Mouse (Mus musculus) cerebellum, adult 11 months (tissue): ENCODE measurements around the gene Stpg3.
"Not testable (repeated sequence)": the region's sequence is repeated elsewhere in the genome, so short reads cannot be mapped to it uniquely, and the experiment has no call there.

Experiments used
- DNase-seq: peaks from one replicate; pipeline ENCODE4 v3.0.0; 2022

Gene Stpg3

DNA sequence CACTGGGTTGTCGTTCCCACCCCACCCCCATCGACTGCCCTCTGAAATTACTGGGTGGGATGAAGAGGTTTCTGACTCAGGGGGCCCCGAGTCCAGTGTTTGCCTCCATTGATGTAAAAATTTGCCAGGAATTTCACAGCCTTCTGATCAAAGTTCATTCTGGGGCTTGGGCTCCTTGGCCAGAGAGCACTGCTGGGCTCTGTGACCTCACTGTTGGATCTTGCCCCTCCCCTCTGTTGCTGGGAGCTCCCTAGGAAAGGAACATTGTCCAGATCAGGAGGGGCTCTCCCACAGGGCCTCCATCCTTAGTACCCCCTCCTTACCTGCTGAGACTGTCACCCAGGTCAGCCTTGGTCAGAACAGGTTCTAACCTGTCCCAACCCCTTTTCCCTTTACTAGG is at the start of gene Stpg3:
Gene Stpg3, minus strand, starts transcription at position 194 of the 400 bp plus-strand sequence.
- DNase-seq: no peak

DNA sequence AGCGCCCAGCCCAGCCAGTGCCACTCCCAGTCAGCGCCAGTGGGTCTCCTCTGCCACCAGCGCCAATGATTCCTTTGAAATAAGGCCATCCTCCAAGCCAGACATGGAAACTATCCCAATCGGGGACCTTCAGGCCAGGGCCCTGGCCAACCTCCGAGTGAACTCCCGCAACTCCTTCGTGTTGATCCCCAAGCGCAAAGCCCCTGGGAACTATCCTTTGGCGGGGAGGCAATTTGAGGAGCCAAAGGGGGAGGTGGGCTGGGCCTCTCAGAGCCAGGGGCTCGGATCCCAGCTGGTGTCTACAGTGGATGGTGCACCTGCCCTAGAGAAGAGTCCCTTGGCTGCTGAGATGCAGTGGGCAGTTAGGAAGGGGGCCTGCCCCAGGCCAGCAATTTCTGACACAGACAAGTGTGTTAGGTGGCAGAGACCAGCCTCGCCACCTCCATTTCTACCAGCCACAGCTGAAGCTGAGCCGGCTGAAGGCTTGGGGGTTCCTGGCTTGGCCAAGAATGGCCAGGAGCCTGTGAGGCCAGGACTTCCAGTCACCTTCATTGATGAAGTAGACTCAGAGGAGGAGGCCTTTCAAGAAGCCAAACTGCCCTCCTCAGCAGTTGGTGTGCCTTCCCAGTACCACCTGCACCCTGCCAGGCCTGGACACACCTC is 49.3 kb upstream of the Stpg3 start:
- DNase-seq: peak; percentile 44

DNA sequence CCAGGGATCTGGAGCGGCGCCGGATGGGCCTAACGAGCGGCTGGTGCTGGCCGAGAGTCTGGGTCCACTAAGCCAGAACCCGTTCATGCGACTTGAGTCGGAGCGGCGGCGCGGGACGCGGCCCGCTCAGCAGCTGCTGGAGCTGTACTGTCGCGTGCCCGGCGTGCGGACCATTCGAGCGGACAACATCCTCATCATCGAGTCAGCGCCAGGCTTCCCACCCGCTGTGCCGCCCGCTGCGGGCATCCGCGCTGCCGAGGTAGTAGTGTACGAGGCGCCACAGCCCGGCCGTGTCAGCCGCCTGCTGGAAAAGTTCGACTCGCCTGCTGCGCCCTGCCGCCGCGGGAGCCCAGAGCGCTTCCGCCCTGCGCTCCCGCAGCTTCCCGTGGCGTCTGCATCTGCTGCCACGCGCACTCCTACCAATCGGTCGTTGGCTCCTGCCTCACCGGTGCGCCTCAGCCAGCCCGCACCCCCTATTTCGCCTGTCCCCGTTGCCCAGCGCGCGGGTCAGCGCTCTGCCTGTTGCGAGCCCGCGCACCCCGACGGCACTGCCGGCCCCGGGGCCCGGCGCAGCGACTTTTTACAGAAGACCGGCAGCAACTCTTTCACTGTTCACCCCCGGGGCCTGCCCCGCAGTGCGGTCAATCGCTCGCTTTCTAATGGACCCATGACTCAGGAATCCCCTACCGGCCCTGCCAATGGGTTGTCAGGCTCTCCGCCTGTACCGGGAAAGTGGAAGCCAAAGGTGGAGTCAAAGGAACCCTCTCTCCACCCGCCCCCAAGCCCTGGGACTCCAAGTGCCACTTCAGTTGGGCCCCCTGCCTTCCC is 48.6 kb upstream of the Stpg3 start:
- peak; percentile 81 for DNase-seq

DNA sequence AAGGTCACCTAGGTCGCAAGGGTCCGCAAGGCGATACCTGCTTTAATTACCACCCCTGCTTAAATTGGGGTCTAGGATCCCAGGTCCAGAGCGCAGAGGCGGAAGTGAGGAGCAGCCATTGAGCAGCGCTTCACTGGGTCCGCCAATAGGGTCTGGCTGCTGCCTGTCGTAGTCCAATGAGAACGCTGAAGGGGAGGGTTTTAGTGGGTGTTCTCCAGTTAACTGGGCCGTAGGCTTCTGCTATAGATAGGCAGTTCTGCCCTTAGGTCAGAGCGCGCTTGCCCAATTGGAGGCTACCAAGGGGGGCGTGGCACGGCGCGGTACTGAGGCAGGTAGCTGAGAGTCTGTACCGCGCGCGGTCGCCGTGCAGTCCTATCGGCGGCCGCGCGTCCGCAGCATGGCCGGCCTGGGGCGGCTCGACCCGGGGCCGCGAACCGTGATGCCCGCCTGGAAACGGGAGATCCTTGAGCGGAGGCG is 47.9 kb upstream of the Stpg3 start, which contains the start of gene Tprn:
Gene Tprn, plus strand, starts transcription at position 328 of the 477 bp plus-strand sequence.
- DNase-seq: peak; percentile 95

DNA sequence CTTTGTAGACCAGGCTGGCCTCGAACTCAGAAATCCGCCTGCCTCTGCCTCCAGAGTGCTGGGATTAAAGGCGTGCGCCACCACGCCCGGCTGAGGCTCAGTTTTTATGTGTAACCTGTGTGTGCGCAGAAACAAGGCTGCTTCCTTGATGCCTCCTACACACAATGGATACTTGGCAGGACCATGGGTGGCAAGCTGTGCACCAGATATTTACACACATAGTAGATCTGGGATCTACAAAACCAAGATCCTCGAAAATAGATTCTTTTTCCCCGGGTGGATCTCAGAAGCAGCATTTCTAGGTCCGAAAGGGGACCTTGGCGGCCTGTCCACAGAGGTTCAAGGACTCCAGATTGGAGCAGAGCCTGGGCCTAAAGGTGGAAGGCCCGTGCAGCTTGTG is 47.4 kb upstream of the Stpg3 start:
- DNase-seq: no peak

DNA sequence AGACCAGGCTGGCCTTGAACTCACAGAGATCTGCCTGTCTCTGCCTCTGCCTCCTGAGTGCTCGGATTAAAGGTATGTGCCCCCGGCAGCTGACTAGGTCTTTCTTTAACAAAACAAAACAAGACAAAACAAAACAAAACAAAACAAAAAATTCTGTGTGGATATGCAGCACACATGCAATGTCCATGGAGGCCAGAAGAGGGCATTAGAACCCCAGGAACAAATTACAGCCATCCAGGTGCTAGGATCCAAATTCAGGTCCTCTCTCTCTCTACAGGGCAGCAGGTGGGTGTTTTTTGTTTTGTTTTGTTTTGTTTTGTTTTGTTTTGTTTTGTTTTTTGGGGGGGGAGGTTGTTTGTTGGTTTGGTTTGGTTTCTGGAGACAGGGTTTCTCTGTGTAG is 44.5 kb upstream of the Stpg3 start:
- no peak for DNase-seq

DNA sequence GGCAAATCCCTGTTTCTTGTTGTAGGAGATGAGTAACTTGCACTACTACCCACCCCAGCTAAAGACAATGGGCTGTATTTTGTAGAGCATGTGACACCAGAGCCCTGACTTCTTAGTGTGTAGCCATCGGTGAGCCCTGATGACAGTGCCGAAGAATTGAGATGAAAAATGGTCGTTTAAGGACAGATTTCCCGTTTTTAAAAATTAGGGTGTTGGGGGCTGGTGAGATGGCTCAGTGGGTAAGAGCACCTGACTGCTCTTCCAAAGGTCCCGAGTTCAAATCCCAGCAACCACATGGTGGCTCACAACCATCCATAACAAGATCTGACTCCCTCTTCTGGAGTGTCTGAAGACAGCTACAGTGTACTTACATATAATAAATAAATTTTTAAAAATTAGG is 42.8 kb upstream of the Stpg3 start:
- DNase-seq: not testable (repeated sequence)

DNA sequence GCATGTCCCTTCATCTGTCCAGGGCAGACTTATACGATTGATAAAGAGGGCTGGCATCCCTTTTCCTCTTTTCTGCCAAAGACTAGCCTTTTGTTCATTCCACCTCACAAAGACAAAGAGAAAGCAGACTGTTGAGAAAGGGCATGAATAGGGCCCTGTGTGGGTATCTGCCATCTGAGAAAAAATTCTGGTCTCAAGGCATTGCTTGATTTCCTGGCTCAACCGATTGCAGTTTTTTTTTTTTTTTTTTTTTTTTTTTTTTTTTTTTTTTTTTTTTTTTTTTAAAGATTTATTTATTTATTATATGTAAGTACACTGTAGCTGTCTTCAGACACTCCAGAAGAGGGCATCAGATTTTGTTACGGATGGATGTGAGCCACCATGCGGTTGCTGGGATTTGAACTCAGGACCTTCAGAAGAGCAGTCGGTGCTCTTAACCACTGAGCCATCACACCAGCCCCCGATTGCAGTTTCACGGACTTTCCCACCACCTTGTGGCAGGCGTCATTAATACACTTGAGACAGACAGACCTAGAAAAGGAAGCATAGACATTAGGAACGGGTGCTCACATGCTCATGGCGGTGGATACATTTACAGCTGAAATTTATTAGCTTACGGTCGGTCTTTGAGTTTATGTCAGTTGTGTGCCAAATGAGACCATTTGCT is 42.1 kb upstream of the Stpg3 start:
- DNase-seq: not testable (repeated sequence)

DNA sequence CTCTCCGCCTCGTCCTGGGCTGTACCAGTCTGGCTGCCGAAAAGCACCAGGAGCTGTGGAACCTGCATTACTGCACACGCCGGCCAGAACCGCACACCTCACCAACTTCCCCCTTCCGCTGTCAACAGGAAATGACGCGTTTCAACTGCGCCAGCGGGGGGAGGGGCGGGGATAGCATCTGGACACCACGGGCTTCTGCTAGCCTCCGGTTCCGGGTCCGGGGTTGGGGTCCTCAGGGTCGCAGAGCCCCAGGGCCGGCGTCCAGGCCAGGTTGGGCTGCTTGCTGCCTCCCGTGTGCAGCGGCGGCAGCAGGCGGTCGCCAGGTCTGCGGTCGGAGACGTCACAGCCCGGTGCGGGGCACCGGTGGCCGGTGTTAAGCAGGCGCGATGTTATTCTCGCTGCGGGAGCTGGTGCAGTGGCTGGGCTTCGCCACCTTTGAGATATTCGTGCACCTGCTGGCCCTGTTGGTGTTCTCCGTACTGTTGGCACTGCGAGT is 40.9 kb upstream of the Stpg3 start, which contains the start of gene Tmem203:
Gene Tmem203, plus strand, starts transcription at position 156 of the 496 bp plus-strand sequence.
- DNase-seq: peak; percentile 77

DNA sequence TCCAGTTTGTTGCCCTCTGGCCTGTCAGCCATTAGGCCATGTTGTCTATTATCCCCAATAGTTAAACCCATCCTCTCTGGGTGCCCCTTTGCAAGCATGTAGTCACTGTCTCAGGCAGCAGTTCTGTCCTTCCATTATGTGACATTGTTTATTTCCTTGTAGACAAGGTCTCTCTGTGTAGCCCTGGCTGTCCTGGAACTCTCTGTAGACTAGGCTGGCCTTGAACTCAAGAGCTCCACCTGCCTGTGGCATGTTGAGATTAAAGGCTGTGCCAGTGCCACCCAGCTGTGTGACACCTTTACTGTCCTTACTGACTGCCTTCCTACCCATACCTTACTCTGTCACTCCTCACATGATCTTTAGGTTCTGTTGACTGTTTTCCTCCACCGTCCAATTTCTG is 37.9 kb upstream of the Stpg3 start:
- DNase-seq: no peak

DNA sequence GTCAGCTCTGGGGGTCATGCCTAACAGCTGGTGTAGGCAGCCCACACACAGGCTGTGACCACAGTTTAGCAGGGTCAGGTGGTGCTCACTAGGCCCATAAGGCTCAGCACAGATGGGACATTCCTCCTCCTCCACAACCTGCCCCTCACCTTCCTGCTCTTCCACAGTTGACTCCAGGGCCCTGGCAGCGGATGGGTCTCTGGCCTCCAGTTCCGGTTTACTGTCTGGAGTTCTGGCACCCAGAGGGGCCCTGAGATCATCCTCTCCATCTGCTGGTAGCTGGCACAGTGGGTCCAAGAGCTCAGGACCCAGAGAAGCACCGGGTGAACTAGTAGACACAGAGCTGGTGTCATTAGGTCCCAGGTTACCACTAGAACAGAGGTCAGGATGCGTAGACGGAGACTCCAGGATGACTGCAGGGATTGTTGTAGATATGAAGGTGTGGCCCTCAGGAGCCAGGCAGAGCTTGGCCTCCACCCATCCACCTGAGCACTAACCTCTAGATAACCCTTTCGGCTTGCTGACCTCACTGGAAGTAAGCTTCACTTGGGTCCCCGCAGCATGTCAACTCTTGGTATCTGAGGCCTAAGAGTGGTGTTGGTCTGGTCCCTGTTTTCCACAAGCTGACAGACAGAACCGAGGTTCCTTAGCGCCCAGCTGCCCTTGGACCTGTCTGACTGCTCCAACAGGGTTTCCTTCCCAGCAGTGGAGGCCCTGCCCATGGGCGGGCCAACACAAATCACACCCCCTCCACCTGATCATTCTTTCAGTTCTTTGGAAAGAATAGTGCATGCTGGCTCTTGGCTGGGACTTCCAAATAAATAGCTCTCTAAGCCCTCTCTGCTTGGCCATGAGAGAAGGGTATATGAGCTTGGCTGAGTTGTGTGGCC is 32.0 kb upstream of the Stpg3 start, which contains the start of gene AL732309.1:
Gene AL732309.1, minus strand, starts transcription at position 681 of the 890 bp plus-strand sequence.
- no peak for DNase-seq

DNA sequence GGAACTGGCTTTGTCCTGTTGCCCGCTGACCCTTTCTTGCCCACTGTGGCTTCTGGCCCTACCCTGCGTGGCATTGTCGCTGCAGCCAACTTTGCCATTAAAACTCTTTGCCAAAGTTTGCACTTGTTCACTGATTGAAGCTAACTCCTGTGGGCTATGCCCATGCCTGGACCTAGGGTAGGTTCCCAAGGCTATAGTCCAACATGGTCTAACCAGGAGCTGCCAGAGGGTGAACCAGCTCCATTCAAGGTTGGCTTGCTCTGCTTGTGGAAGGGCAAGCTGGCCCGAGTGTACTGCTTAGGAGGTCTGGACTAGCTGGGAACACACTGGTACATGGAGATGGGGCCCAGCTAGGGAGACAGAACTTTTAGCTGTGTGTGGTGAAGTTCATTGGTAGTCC is 29.7 kb upstream of the Stpg3 start:
- no peak for DNase-seq

DNA sequence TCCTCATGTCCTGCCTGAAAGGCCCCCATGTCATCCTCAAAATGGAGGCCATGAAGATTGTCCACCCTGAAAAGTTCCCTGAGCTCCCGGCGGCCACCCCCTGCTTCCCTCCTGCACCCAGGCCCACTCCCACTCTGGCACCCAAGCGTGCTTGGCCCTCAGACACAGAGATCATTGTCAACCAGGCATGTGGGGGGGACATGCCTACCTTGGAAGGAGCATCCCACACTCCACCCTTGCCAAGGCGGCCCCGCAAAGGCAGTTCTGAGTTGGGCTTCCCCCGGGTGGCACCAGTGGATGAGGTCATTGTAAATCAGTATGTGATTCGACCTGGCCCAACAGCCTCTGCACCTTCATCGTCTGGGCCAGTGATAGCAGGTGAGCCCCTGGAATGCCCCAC is 28.9 kb upstream of the Stpg3 start:
- DNase-seq: no peak

DNA sequence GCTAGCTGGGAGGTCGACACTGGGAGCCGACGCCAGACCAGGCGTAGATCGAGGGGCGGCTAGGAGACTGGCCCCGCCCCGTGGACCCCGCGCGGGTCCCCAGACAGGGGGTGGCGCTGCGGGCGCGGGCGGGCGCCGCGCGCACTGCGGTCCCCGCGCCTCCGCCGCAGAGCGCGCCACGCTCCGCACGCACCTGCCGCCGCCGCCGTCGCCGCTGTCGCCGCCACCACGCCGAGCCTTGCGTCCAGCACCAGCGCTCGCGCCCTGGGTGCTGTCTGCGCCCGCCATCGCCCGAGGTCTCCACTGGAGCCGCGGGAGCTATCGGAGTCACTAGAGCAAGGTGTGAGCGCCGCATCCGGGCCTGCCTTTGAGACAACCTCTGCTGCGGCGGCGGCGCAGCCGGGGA is 27.7 kb upstream of the Stpg3 start, which contains the start of the genes Rnf208 and Cysrt1:
Gene Rnf208, plus strand, starts transcription at position 155 of the 406 bp plus-strand sequence.
Gene Cysrt1, minus strand, starts transcription at position 352 of the 406 bp plus-strand sequence.
- peak; percentile 53 for DNase-seq

DNA sequence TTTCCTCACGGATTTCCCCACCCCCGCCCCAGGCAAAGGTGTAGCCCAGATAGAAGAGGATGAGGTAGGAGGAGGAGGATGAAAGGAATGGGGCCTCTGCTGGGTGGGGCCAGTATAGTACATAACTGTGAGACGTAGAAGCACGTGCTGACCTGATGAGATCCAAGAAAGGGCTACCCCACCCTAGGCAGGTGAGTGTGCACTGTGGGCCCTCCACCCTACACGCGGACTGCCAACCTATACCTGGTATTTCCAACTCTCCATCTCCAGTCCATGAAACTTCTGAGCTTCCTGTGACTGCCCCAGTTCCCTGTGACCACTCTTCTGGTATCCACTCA is 27.0 kb upstream of the Stpg3 start:
- no peak for DNase-seq

DNA sequence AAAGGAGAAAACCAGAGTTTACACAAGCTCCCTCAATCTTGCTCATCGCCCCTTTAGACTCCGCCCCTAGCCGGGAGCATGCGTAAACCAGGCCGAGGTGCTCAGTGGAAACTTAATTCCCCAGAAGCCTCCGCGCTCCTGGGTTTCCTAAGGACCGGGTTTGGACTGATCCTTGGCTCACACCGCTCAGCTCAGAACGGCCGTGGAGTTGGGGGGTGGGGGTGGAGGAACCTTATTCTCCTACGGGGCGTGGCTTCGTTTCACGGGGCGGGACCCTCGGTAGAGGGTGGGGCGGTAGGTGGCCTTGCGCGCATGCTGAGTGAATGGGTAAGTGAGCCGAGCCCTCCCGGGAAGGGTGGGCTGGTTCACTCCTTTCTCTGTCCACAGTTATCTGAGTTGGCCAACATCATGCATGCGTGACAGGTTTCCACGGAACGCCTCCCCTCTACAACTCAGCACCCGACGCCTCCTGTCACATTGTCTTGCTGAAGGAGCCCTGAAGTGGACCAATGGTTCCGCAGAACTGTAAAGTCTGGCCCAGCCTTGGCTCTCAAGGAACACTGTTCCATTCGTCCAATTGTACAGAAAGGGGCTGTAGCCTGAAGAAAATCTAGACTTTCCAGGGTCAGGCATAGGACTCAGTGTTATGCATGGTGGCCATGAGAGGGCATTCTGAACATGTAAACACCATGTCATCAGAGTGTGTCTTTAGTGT is 26.4 kb upstream of the Stpg3 start:
- DNase-seq: peak; percentile 65

DNA sequence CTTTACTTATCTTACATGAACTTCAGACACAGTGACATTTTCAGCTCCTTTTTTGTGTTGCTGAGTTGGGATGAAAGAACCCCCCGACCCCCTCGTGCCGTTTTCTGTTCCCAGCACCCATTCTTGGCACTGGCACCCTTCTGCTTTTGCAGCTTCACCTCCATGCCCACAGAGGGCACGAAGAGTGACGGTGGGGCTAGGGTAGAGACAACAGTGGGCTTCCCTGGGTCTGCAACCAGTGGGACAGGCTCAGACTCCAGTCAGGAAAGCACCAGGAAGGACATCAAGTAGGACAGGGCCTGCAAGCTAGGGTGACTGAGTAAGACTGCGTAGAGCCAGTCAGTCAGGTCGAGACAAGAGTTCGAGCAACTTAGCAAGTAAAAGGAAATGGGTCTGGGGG is 25.9 kb upstream of the Stpg3 start:
- no peak for DNase-seq

DNA sequence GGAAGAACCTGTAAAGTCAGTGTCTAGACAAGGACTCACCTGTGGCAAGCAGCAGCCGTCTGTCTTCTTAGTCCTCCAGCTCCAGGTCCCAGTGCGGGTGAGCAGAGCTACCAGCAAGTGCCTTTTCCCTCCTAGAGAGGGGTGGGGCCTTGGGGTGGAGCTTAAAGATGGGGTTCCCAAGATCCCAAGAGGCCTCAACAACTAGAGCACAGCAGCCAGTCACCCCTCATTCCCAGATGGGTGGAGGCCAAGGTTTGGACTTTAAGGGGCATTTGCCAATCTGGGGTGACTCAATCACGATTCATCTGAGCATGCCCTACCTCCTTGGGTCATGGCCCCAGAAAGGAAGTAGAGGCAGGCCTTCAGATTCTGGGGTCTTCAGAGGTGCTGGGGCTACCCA is 25.3 kb upstream of the Stpg3 start:
- DNase-seq: no peak

DNA sequence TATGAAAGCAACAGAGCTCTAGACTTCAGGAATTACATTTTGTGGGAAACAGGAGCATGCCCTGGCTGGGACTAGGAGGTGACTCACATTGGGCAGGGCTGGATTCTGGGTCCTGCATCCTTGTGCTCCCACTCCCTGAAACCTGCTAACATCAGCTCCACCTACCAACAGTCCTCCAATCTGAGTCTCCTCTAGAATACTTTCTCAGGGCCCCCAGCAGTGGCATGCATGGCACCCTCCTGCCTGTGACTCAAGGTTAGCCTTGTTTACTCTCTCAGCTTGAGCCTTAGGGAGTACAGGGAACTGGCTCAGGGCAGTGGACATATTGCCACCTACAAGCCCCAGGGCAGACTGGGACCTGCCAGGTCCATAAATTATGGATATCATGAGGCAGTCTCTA is 23.7 kb upstream of the Stpg3 start:
- DNase-seq: no peak

DNA sequence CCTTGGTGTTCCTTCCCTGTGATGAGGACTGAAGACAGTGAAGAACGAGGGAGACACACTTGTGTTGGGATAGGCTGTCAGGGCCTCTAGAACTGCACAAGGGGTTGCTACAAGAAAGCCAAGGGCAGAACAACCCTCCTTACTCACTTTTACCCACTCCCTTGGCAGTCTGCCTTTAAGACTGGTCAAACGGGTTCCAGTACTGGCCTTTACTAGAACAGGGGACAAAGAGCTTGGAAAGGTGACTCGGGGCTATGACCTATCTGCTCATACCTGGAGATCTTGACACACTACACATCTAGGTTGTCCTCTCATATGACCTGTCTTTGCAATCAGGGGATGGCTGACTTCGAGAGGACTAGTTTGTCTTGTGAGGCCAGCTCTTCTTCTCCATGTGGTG is 23.1 kb upstream of the Stpg3 start:
- DNase-seq: no peak

DNA sequence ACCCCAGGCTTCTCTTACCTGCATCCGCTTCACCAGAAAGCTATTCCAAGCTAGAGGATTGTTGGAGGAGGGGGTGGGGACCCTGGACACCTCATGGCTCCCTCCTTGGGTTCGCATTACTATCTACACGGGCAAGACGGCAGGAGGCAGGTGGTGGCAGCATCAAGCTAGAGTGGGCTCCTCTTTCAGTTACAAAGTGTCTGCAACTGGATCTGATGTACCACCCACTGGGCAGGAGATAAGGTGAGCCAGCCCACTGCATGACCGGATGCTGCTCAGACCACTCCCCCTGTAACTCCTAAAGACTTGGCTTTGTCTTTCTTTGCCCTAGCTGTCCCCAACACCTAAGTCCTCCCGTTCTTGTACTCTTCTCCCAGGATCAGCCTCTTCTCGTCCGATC is 22.2 kb upstream of the Stpg3 start, which contains the start of gene Rnf224:
Gene Rnf224, minus strand, starts transcription at position 174 of the 400 bp plus-strand sequence.
- no peak for DNase-seq
